Mouse (Mus musculus): Measurements from ENCODE around the gene Olfr918. TPM values are rescaled to one million over a fixed set of nuclear protein-coding genes. Genes with fewer than 3 reads are reported as not detected.

Gene Olfr918
- polyA plus RNA-seq (2015; fragmentation: Nextera tagmentation; extraction: Ambion mirVana): not detected in 2 replicates

DNA sequence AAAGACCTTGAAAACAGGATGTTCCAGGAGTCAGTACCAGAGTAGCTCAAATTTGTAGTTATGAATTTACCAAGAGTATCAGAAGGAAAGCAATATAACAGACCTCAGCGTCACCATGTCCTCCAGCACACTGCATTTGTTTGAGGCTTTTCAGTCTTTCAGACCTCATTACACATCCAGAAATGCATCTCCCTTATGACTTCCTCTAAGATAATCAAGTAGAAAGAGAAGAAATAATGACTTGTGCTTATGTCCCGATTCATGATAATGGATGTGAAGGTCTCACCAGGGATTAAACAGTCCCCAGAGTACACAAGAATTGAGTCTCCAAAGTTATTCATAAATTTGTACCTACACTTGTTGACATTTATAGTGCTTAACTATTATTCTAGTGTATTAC, at the start of gene Olfr918:
Gene Olfr918 (minus strand): TSS at position 101 of the 400 bp plus-strand sequence.
- H3K27me3 ChIP-seq: no peaks in the 10 kb centered on the region
- no peak within 1 kb of the TSS for H3K9ac ChIP-seq
- no peak for ATAC-seq (replicated peaks; ENCODE audit: low FRiP score)
- no peaks in the 10 kb centered on the region for H3K36me3 ChIP-seq
- H3K4me2 ChIP-seq: no peak within 1 kb of the TSS
- H3K4me3 ChIP-seq (replicated peaks): no peak within 1 kb of the TSS
- 85% methylated on average over 2 of the region's 2 CpGs for WGBS
- no peaks in the 10 kb centered on the region for H3K4me1 ChIP-seq
- no peak within 1 kb of the TSS for H3K27ac ChIP-seq
- no peaks in the 10 kb centered on the region for H3K9me3 ChIP-seq (replicated peaks)

DNA sequence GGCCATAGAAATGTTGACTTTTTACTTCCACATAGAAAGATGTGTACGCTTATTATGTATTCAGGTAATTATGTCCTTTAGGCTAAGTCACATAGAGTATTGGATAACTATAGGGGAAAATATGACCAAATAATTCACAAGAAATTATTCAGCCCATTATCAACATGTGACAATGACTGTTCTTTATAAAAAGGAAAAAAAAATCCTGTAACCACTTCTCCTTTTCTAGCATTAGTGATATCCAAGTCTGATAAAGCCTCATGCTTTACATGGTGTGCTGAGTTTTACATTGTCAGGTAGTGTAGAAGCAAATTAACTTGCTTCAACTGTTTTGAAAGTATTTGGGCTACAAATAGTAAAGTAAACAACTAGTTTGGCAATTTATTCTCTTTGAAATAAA, 49.6 kb upstream of the Olfr918 start:
- Histone ChIP-seq H3K27me3 (no peaks in the 10 kb centered on the region), H3K4me3 (replicated peaks) (no peak overlapping the region), H3K9me3 (replicated peaks) (no peaks in the 10 kb centered on the region), H3K4me1 (peaks cover 7% of the 10 kb centered on the region), H3K36me3 (peaks cover 38% of the 10 kb centered on the region), H3K27ac (no peak overlapping the region), H3K9ac (no peak overlapping the region), H3K4me2 (no peak overlapping the region)
- WGBS: 98% methylated on average over 1 of the region's 1 CpGs
- no peak for ATAC-seq (replicated peaks; ENCODE audit: low FRiP score)

DNA sequence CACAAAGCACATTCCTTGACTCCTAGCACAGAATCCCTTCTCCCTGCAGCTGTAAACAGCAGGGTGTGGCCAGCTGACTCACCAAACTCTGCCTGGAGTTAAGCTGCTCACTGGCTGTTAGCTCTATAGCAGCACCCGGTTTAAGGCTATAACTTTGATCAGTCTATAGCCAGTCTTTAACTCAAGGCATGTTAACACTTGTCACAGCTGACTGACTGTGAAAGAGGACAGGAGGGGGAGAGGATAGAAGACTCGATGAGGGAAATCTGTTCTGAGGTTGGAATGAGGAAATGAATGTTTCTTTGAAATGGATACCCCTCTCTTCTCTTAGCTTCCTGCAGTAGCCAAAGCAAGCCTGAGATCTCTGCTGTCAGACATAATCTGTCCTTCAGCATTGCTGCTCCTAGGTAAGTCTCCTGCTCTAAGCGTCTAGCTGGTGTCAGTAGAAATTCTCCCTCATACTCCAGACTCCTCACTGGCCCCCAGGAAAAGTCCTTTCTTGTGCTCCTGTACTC, 44.6 kb upstream of the Olfr918 start:
- Histone ChIP-seq H3K9ac (peak overlapping the region; percentile 50), H3K4me2 (peak overlapping the region; percentile 71), H3K27me3 (no peaks in the 10 kb centered on the region), H3K9me3 (replicated peaks) (no peaks in the 10 kb centered on the region), H3K4me3 (replicated peaks) (peak overlapping the region; percentile 62), H3K4me1 (peaks cover 9% of the 10 kb centered on the region), H3K27ac (peak overlapping the region; percentile 86), H3K36me3 (peaks cover 14% of the 10 kb centered on the region)
- under 1% methylated on average over 3 of the region's 3 CpGs for WGBS
- peak; percentile 94 for ATAC-seq (replicated peaks; ENCODE audit: low FRiP score)

DNA sequence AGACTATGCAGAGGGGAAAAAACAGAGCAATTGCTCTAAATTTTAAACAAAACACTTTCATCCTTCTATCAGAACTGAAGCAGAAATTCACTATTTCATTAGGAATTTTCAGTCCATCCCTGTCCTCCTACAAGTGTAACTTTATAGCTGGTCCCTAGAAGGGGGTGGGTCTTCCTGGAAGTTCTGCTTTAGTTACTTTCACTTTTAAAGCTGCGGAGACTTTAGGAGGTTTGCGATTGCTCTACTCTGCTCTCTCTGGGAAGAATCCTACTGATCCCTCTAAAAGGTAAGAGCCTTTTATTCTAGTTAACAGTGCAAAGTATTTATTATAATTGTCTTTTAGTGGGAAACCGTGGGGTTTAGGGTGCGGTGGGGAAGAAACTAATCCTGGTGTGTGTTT, 43.7 kb upstream of the Olfr918 start, which contains the start of gene Vwa5a:
Gene Vwa5a (plus strand): TSS at position 167 of the 400 bp plus-strand sequence.
- Histone ChIP-seq H3K9me3 (replicated peaks) (no peaks in the 10 kb centered on the region), H3K27ac (peak within 1 kb of the TSS; percentile 86), H3K36me3 (peaks cover 8% of the 10 kb centered on the region), H3K4me2 (peak within 1 kb of the TSS; percentile 71), H3K4me1 (peaks cover 9% of the 10 kb centered on the region), H3K4me3 (replicated peaks) (peak within 1 kb of the TSS; percentile 62), H3K9ac (peak within 1 kb of the TSS; percentile 50), H3K27me3 (no peaks in the 10 kb centered on the region)
- under 1% methylated on average over 4 of the region's 4 CpGs for WGBS
- peak; percentile 88 for ATAC-seq (replicated peaks; ENCODE audit: low FRiP score)

DNA sequence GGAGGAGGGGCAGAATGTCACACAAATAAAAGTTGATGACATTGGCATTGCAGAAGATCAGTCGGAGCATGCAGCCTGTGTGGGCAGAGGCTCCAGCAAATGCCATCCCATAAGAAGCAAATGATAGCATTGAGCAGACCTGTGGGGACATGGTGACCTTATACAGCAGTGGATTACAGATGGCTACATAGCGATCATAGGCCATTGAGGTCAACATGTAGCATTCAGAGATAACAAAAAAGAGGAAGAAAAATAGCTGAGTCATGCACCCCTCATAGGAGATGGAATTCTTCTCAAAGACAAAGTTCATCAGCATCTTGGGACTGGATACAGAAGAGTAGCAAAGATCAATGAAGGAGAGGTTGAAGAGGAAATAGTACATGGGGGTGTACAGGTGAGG, 1.5 kb downstream of the Olfr918 start:
- WGBS: 94% methylated on average over 2 of the region's 2 CpGs
- no peaks in the 10 kb centered on the region for H3K36me3 ChIP-seq

DNA sequence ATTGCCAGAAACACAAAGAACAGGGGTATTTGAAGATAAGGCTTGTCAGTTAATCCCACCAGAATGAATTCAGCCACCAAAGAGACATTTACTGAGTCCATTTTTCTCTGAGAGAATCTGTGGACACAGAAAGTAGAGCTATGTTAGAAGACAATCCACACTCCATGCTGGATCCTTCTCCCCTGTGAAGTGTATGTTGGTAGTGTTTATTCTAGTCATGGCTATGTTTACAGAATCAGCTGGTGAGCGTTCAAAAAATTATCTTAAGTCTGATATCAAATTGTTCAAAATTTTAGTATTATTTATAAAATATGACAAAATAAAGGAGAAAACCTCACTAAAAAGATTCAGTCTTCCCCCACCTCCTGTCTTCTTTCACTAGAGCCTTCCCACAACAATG, 8.7 kb downstream of the Olfr918 start, which contains the start of gene Olfr917:
Gene Olfr917 (minus strand): TSS at position 101 of the 400 bp plus-strand sequence.
- Histone ChIP-seq H3K36me3 (no peaks in the 10 kb centered on the region), H3K9ac (no peak within 1 kb of the TSS), H3K27me3 (no peaks in the 10 kb centered on the region), H3K4me1 (no peaks in the 10 kb centered on the region), H3K9me3 (replicated peaks) (no peaks in the 10 kb centered on the region), H3K27ac (no peak within 1 kb of the TSS), H3K4me3 (replicated peaks) (no peak within 1 kb of the TSS), H3K4me2 (no peak within 1 kb of the TSS)
- ATAC-seq (replicated peaks; ENCODE audit: low FRiP score): no peak
- 97% methylated on average over 1 of the region's 1 CpGs for WGBS

More for the DNA sequence above, 1.5 kb downstream of the Olfr918 start:
- no peak overlapping the region for H3K4me3 ChIP-seq (replicated peaks)
- H3K27me3 ChIP-seq: no peaks in the 10 kb centered on the region
- H3K9me3 ChIP-seq (replicated peaks): no peaks in the 10 kb centered on the region
- no peak overlapping the region for H3K9ac ChIP-seq
- H3K27ac ChIP-seq: no peak overlapping the region
- H3K4me1 ChIP-seq: no peaks in the 10 kb centered on the region
- no peak overlapping the region for H3K4me2 ChIP-seq
- no peak for ATAC-seq (replicated peaks; ENCODE audit: low FRiP score)

DNA sequence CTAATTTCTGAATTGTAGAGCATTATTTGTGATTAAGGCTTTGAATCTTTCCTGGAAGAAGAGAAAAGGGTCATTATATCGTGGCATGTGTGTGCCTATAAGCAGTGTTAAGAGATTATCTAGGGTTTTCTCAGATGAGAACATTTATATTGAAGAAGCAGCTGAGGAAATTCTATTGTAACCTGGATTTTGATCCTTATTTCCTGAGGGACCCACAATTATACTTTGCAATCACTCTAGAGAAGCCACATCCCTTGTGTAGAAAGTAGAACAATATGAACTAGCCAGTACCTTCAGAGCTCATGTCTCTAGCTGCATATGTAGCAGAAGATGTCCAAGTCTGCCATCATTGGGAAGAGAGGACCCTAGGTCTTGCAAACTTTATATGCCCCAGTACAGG, 14.6 kb downstream of the Olfr918 start, which contains the start of gene Olfr916:
Gene Olfr916 (minus strand): TSS at position 101 of the 400 bp plus-strand sequence.
- H3K4me2 ChIP-seq: no peak within 1 kb of the TSS
- H3K9me3 ChIP-seq (replicated peaks): no peaks in the 10 kb centered on the region
- H3K27me3 ChIP-seq: no peaks in the 10 kb centered on the region
- 68% methylated on average over 1 of the region's 1 CpGs for WGBS
- no peak within 1 kb of the TSS for H3K4me3 ChIP-seq (replicated peaks)
- no peak within 1 kb of the TSS for H3K27ac ChIP-seq
- no peak within 1 kb of the TSS for H3K9ac ChIP-seq
- no peak for ATAC-seq (replicated peaks; ENCODE audit: low FRiP score)
- H3K4me1 ChIP-seq: no peaks in the 10 kb centered on the region
- no peaks in the 10 kb centered on the region for H3K36me3 ChIP-seq

DNA sequence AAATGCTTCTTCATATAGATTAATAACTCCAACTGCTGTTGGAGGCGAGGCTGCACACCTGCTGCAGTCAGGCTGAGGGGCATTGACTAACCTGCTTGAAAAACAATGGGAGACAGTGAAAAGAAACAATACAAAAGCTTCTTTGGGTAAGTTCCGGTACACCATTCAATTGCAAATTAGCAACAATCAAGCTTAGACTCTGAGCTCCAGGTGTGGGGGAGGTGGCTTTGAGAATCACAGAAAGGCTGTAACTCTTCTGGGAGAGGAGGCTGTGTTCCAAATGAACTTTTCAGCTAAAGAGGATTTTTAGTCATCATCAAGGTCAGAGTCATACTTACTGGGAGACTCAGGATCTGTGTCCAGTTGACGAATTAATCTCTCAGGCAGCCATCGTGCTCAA, 42.0 kb downstream of the Olfr918 start:
- Histone ChIP-seq H3K4me1 (no peaks in the 10 kb centered on the region), H3K36me3 (no peaks in the 10 kb centered on the region), H3K27ac (no peak overlapping the region), H3K27me3 (no peaks in the 10 kb centered on the region), H3K4me3 (replicated peaks) (no peak overlapping the region), H3K9ac (no peak overlapping the region), H3K9me3 (replicated peaks) (no peaks in the 10 kb centered on the region), H3K4me2 (no peak overlapping the region)
- WGBS: 88% methylated on average over 4 of the region's 4 CpGs
- ATAC-seq (replicated peaks; ENCODE audit: low FRiP score): no peak

Other genes with a start within 250 kb of the Olfr918 start
- gene Olfr901, start 245.1 kb downstream of the Olfr918 start, polyA plus RNA-seq (2015; fragmentation: Nextera tagmentation; extraction: Ambion mirVana): not detected in 2 replicates
- gene Olfr902, start 226.9 kb downstream of the Olfr918 start, polyA plus RNA-seq (2015; fragmentation: Nextera tagmentation; extraction: Ambion mirVana): not detected in 2 replicates
- not detected in 2 replicates for gene Olfr904, start 211.5 kb downstream of the Olfr918 start, polyA plus RNA-seq (2015; fragmentation: Nextera tagmentation; extraction: Ambion mirVana)
- gene Olfr905, start 203.5 kb downstream of the Olfr918 start, polyA plus RNA-seq (2015; fragmentation: Nextera tagmentation; extraction: Ambion mirVana): not detected in 2 replicates
- not detected in 2 replicates for gene Olfr906, start 187.5 kb downstream of the Olfr918 start, polyA plus RNA-seq (2015; fragmentation: Nextera tagmentation; extraction: Ambion mirVana)
- not detected in 2 replicates for gene Olfr907, start 178.8 kb downstream of the Olfr918 start, polyA plus RNA-seq (2015; fragmentation: Nextera tagmentation; extraction: Ambion mirVana)
- gene Olfr911-ps1, start 153.0 kb downstream of the Olfr918 start, polyA plus RNA-seq (2015; fragmentation: Nextera tagmentation; extraction: Ambion mirVana): not detected in 2 replicates
- gene Olfr910, start 136.8 kb downstream of the Olfr918 start, polyA plus RNA-seq (2015; fragmentation: Nextera tagmentation; extraction: Ambion mirVana): not detected in 2 replicates
- not detected in 2 replicates for gene Olfr912, start 94.4 kb downstream of the Olfr918 start, polyA plus RNA-seq (2015; fragmentation: Nextera tagmentation; extraction: Ambion mirVana)
- gene Olfr913, start 81.8 kb downstream of the Olfr918 start, polyA plus RNA-seq (2015; fragmentation: Nextera tagmentation; extraction: Ambion mirVana): not detected in 2 replicates
- not detected in 2 replicates for gene Olfr914, start 69.5 kb downstream of the Olfr918 start, polyA plus RNA-seq (2015; fragmentation: Nextera tagmentation; extraction: Ambion mirVana)
- gene Olfr916, start 14.7 kb downstream of the Olfr918 start, polyA plus RNA-seq (2015; fragmentation: Nextera tagmentation; extraction: Ambion mirVana): not detected in 2 replicates
- gene Olfr917, start 8.8 kb downstream of the Olfr918 start, polyA plus RNA-seq (2015; fragmentation: Nextera tagmentation; extraction: Ambion mirVana): not detected in 2 replicates
- not detected in 2 replicates for gene Olfr919, start 29.1 kb upstream of the Olfr918 start, polyA plus RNA-seq (2015; fragmentation: Nextera tagmentation; extraction: Ambion mirVana)
- gene Vwa5a, start 43.7 kb upstream of the Olfr918 start, polyA plus RNA-seq (2015; fragmentation: Nextera tagmentation; extraction: Ambion mirVana): 17.2 and 21.2 TPM in 2 replicates
- 0.03 TPM in 1 of 2 replicates, not detected in the other for gene Olfr920, start 77.7 kb upstream of the Olfr918 start, polyA plus RNA-seq (2015; fragmentation: Nextera tagmentation; extraction: Ambion mirVana)
- gene Olfr921, start 98.5 kb upstream of the Olfr918 start, polyA plus RNA-seq (2015; fragmentation: Nextera tagmentation; extraction: Ambion mirVana): not detected in 2 replicates
- gene Olfr922, start 140.0 kb upstream of the Olfr918 start, polyA plus RNA-seq (2015; fragmentation: Nextera tagmentation; extraction: Ambion mirVana): not detected in 2 replicates
- not detected in 2 replicates for gene Olfr923, start 151.9 kb upstream of the Olfr918 start, polyA plus RNA-seq (2015; fragmentation: Nextera tagmentation; extraction: Ambion mirVana)
- gene Olfr924, start 169.8 kb upstream of the Olfr918 start, polyA plus RNA-seq (2015; fragmentation: Nextera tagmentation; extraction: Ambion mirVana): not detected in 2 replicates
- not detected in 2 replicates for gene Olfr26, start 180.5 kb upstream of the Olfr918 start, polyA plus RNA-seq (2015; fragmentation: Nextera tagmentation; extraction: Ambion mirVana)
- gene Olfr926, start 202.5 kb upstream of the Olfr918 start, polyA plus RNA-seq (2015; fragmentation: Nextera tagmentation; extraction: Ambion mirVana): not detected in 2 replicates